In the genomic region with DNA sequence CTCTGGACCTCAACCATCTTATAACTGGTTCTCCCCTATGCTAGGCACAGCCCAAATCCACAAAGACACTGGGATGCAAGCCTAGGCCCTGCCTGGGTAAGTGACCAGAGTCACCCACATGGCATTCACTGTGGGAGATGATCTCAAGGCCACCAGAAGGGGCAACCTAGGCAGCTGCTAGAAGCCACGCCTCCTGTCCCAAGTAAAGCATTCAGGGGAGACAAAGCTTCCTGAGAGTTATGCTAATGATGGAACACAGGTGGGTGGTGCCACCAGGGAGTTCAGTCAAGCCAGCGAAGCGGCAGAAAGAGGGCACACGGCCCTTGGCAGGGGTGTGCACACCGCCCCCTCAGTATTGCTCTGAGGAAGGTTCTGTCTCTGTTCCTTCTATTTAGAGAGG, we compare ENCODE assay signal across 32 mouse cellular contexts. TPM values are rescaled to one million over a fixed set of nuclear protein-coding genes. Genes with fewer than 3 reads are reported as not detected.
DNase-seq lines count a peak whose midpoint lies in the region; ATAC-seq and TF ChIP-seq lines count a peak whose summit lies in the region.
"Had no signal": no experiment of that assay in that cellular context is flagged by ENCODE, and none has a peak within 500 bp of the region (broad histone marks: within the 10 kb centered on the region; RNA-seq: fewer than 3 reads in every experiment).

No protein-coding gene starts in this region.

- no peak for ATAC-seq in forebrain, postnatal 0 days
- ATAC-seq: forebrain, embryonic 15.5 days; intestine, postnatal 0 days had no signal

- peak overlapping the region; percentile 44; the same call in 1 of the 2 replicates for H3K27ac ChIP-seq in forebrain, embryonic 10.5 days
- no peak overlapping the region for H3K27ac ChIP-seq in forebrain, postnatal 0 days (ENCODE audit: low read depth, low read length)
- peak overlapping the region; percentile 11; the same call in 1 of the 2 replicates for H3K27ac ChIP-seq in layer of hippocampus, adult 2 months
- H3K27ac ChIP-seq: embryonic facial prominence, embryonic 12.5 days; forebrain, embryonic 15.5 days; heart, adult 2 months; heart, embryonic 13.5 days; hindbrain, embryonic 12.5 days; limb, embryonic 15.5 days; liver, embryonic 14.5 days; neural tube, embryonic 12.5 days; stomach, postnatal 0 days had no signal

- H3K4me1 ChIP-seq in forebrain, embryonic 10.5 days: peaks cover 12% of the 10 kb centered on the region
- no peaks in the 10 kb centered on the region for H3K4me1 ChIP-seq in forebrain, postnatal 0 days (ENCODE audit: insufficient read depth)
- H3K4me1 ChIP-seq: embryonic facial prominence, embryonic 12.5 days; megakaryocyte, embryonic 14.5 days had no signal

- no peak overlapping the region for H3K4me2 ChIP-seq in forebrain, postnatal 0 days (ENCODE audit: low read depth)
- H3K4me2 ChIP-seq: embryonic facial prominence, embryonic 12.5 days; forebrain, embryonic 15.5 days; heart, embryonic 13.5 days; hindbrain, embryonic 12.5 days; limb, embryonic 15.5 days; lung, embryonic 14.5 days; neural tube, embryonic 12.5 days had no signal

- H3K9ac ChIP-seq in forebrain, postnatal 0 days: no peak overlapping the region
- H3K9ac ChIP-seq: embryonic facial prominence, embryonic 12.5 days; forebrain, embryonic 15.5 days; heart, embryonic 13.5 days; hindbrain, embryonic 12.5 days; limb, embryonic 15.5 days; liver, embryonic 14.5 days; lung, embryonic 14.5 days; neural tube, embryonic 12.5 days had no signal

- TF ChIP-seq CTCF in forebrain, postnatal 0 days (IDR thresholded peaks at IDR 0.05; ENCODE audit: low read depth): no peak
- 0 out of 2 replicates have a peak, but pooled peaks have one; percentile 4 for TF ChIP-seq CTCF in layer of hippocampus, adult 2 months (conservative IDR thresholded peaks at IDR 0.05)

- WGBS in forebrain, embryonic 10.5 days: 44% methylated on average over 5 of the region's 5 CpGs
- 38% methylated on average over 5 of the region's 5 CpGs for WGBS in forebrain, postnatal 0 days

- no peak overlapping the region for H3K4me3 ChIP-seq in forebrain, embryonic 10.5 days
- no peak overlapping the region for H3K4me3 ChIP-seq in forebrain, postnatal 0 days (ENCODE audit: low read depth, low read length)
- H3K4me3 ChIP-seq in layer of hippocampus, adult 2 months: no peak overlapping the region
- H3K4me3 ChIP-seq: embryonic facial prominence, embryonic 12.5 days; erythroblast, embryonic 14.5 days; forebrain, embryonic 15.5 days; heart, adult 2 months; heart, embryonic 13.5 days; hindbrain, embryonic 12.5 days; limb, embryonic 15.5 days; megakaryocyte, embryonic 14.5 days; neural tube, embryonic 12.5 days had no signal

- peaks cover 22% of the 10 kb centered on the region; the same call in 1 of the 2 replicates for H3K9me3 ChIP-seq in forebrain, embryonic 10.5 days
- H3K9me3 ChIP-seq in forebrain, postnatal 0 days (ENCODE audit: low read length): 0 out of 2 replicates have a peak, but pooled peaks cover 6% of the 10 kb centered on the region
- H3K9me3 ChIP-seq: forebrain, embryonic 15.5 days had no signal

- no peaks in the 10 kb centered on the region for H3K27me3 ChIP-seq in forebrain, embryonic 10.5 days (ENCODE audit: poor library complexity, severe bottlenecking)
- H3K27me3 ChIP-seq in forebrain, postnatal 0 days (ENCODE audit: insufficient read depth, low read length): no peaks in the 10 kb centered on the region
- H3K27me3 ChIP-seq: embryonic facial prominence, embryonic 12.5 days; forebrain, embryonic 15.5 days; hindbrain, embryonic 12.5 days; neural tube, embryonic 12.5 days had no signal

- no peak for DNase-seq in forebrain, embryonic 10.5 days (ENCODE audit: extremely low spot score, low spot score)
- no peak for DNase-seq in forebrain, postnatal 0 days
- DNase-seq in layer of hippocampus, adult 2 months (ENCODE audit: low spot score in 2 of 2): no peak
- no peak for DNase-seq in layer of hippocampus, adult 8-10 months (ENCODE audit: low spot score in 2 of 2)
- peak; percentile 76 for DNase-seq in A20 (ENCODE audit: low read depth, low spot score)
- DNase-seq in brain, adult 2 months (ENCODE audit: low read depth, low spot score): peak; percentile 52
- DNase-seq in heart, postnatal 25 days (ENCODE audit: low spot score): no peak
- DNase-seq: adrenal gland, postnatal 25 days; B cell, adult 2 months; cerebellum, adult 11 months; cerebellum, postnatal 10 days; gastrocnemius, postnatal 36 days; heart, adult 2 months; heart, postnatal 14 days; kidney, postnatal 25 days; left cerebral cortex, postnatal 4 days; lung, embryonic 14.5 days; lung, postnatal 36 days; midbrain, embryonic 14.5 days; thymus, adult 2 months; thymus, postnatal 4 days had no signal

- H3K36me3 ChIP-seq in forebrain, embryonic 10.5 days (replicated peaks): peaks cover 36% of the 10 kb centered on the region
- H3K36me3 ChIP-seq in forebrain, postnatal 0 days (ENCODE audit: insufficient read depth): peaks cover 10% of the 10 kb centered on the region; the same call in 1 of the 2 replicates

- intact Hi-C loops in heart, postnatal 25 days (cut with DNase I): no loop called here

RNA-seq across cellular contexts. Expression of gene Dicer1, which starts 43.2 kb away (rescaled TPM):
- 47.0 and 47.7 TPM in 2 replicates for polyA plus RNA-seq in forebrain, embryonic 10.5 days (2016; fragmentation: Nextera tagmentation; extraction: Ambion mirVana)
- 27.5 and 38.7 TPM in 2 replicates for total RNA-seq in forebrain, postnatal 0 days (2014; rRNA removed)
- polyA plus RNA-seq in forebrain, postnatal 0 days (2015; fragmentation: Nextera tagmentation; extraction: Ambion mirVana): 15.8 and 28.7 TPM in 2 replicates
- total RNA-seq in layer of hippocampus, adult 2 months (2021): 10 to 100 TPM; 43.7 to 47.1 TPM
- total RNA-seq in layer of hippocampus, adult 8-10 months (2022): 10 to 100 TPM; 40.4 to 46.2 (median 43.4) TPM
- total RNA-seq in heart, postnatal 25 days (2021): 10 to 100 TPM; 25.2 to 27.7 TPM

Comparison
In these comparisons a context has a peak if more than half of its experiments do, and no peak if none do; other contexts are left out.
1. DNase-seq: peak in A20 (single experiment) and brain, adult 2 months (single experiment); none in forebrain, embryonic 10.5 days (single experiment), forebrain, postnatal 0 days (single experiment), layer of hippocampus, adult 2 months (0 of 2), layer of hippocampus, adult 8-10 months (0 of 2) and heart, postnatal 25 days (single experiment).